Mouse (Mus musculus) heart, postnatal 0 days (tissue): ENCODE results near the gene Cntn5. TPM values are rescaled to one million over a fixed set of nuclear protein-coding genes. Genes with fewer than 3 reads are reported as not detected.

Experiments
- ATAC-seq: fragments of 200-750 bp; cut with Nextera tagmentation; 2 replicates; pipeline ENCODE4 v1.8.0; 2017; ENCODE audit warnings: low read depth, moderate number of reproducible peaks, moderate library complexity; ENCODE audit not compliant: insufficient read depth
- DNase-seq: peaks from one replicate; pipeline ENCODE4 v3.0.0-alpha.2; 2016; ENCODE audit warnings: low spot score
- H3K27ac ChIP-seq: fragments of 300-500 bp; sonication (generic); 2 replicates; pipeline ENCODE4 v1.5.1; 2014; ENCODE audit warnings: low read depth, mild to moderate bottlenecking
- H3K27me3 ChIP-seq: fragments of 300-500 bp; sonication (generic); 2 replicates; pipeline ENCODE4 v1.6.1; 2014; ENCODE audit warnings: low read length, mixed read lengths; ENCODE audit not compliant: control insufficient read depth, insufficient read depth
- H3K36me3 ChIP-seq: fragments of 300-500 bp; sonication (generic); replicated peaks from 2 replicates; pipeline ENCODE4 v1.6.1; 2014; ENCODE audit warnings: low read length, mixed read lengths; ENCODE audit not compliant: control insufficient read depth, insufficient read depth
- H3K4me1 ChIP-seq: fragments of 300-500 bp; sonication (generic); 2 replicates; pipeline ENCODE4 v1.6.1; 2014; ENCODE audit warnings: antibody characterized with exemption; ENCODE audit not compliant: control insufficient read depth, insufficient read depth
- H3K4me2 ChIP-seq: fragments of 300-500 bp; sonication (generic); 2 replicates; pipeline ENCODE4 v1.6.1; 2014; ENCODE audit warnings: low read depth, mild to moderate bottlenecking, low read length, moderate library complexity
- H3K4me3 ChIP-seq: fragments of 300-500 bp; sonication (generic); 2 replicates; pipeline ENCODE4 v1.5.1; 2014; ENCODE audit warnings: low read depth, low read length
- H3K9ac ChIP-seq: fragments of 300-500 bp; sonication (generic); replicated peaks from 2 replicates; pipeline ENCODE4 v1.6.1; 2014; ENCODE audit warnings: low read depth, low read length, mixed read lengths
- H3K9me3 ChIP-seq: fragments of 300-500 bp; sonication (generic); replicated peaks from 2 replicates; pipeline ENCODE4 v1.6.1; 2016; ENCODE audit warnings: low read length; ENCODE audit not compliant: control insufficient read depth
- CTCF ChIP-seq: IDR thresholded peaks from 2 replicates; pipeline ENCODE4 v1.5.1; 2016; ENCODE audit warnings: antibody characterized with exemption, control low read depth, low read depth
- EP300 ChIP-seq: IDR thresholded peaks from 2 replicates; pipeline ENCODE4 v1.6.1; 2016; ENCODE audit warnings: antibody characterized with exemption, low read depth
- WGBS: fragments of 180-500 bp; shearing (Covaris S2); extraction: QIAGEN DNeasy Blood & Tissue Kit; methylation state at CpG from one replicate; pipeline ENCODE4 v1.1.7; 2014; 5-methylcytosine and 5-hydroxymethylcytosine counted together
- polyA plus RNA-seq: library from polyadenylated mRNA; unstranded; fragments of >200 nt; fragmentation: Nextera tagmentation; extraction: Ambion mirVana; gene quantifications from 2 replicates; pipeline ENCODE4 v1.2.1, GENCODE M21; 2015
- total RNA-seq: library from RNA; depleted of rRNA; stranded (reverse); fragments of >200 nt; gene quantifications from 2 replicates; pipeline ENCODE4 v1.2.3, GENCODE M21; 2014; ENCODE audit warnings: low replicate concordance

Cntn5 gene
- total and polyA plus RNA-seq, 2 experiments from 2014 or later, result 0.07 to 0.19 TPM

DNA sequence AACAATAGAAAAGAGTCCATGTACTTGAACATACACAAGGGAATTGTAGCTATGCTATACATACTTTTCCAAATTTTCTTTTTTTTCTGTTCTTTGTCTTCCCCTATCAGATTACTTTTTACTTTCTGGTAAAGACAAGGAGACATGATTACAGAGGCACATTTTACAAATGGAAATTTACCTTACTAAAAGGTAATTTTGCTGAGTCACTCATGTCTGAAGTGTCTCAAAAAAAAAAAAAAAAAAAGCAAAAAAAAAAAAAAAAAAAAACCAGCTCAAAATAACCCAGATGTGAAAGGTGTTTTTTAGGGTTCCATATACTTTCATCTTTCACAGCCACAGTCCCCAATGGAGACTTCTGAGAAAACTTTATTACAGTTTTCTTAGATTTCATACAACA lies 492.5 kb downstream of the Cntn5 start:
- TF ChIP-seq EP300 (no peak), CTCF (no peak)
- Histone ChIP-seq H3K9me3 (no peaks in the 10 kb centered on the region), H3K27ac (no peak overlapping the region), H3K4me3 (no peak overlapping the region), H3K9ac (no peak overlapping the region), H3K4me2 (no peak overlapping the region), H3K4me1 (no peaks in the 10 kb centered on the region), H3K27me3 (no peaks in the 10 kb centered on the region), H3K36me3 (no peaks in the 10 kb centered on the region)
- ATAC-seq, result no peak
- no peak for DNase-seq

DNA sequence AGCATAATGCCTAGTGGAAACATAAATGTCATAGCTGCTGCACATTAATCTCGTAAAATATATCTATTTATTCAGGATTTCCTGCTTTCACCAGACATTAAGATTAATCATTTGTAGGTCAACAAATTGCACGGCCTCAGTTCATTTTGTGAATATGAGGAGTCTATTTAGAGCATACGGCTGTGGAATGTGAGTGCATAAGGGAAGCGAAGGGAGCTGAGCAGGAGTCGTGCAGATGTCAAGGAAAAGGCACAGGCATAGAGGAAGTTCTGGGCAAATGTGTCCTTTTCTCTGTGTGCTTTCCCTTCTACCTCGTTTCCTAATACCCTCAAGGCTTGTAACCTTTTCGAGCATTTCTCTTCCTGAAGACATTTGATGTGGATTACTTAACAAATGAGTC lies 504.5 kb downstream of the Cntn5 start:
- no peak for TF ChIP-seq EP300
- TF ChIP-seq CTCF, result no peak
- WGBS, result 40% methylated on average over 7 of the region's 7 CpGs

DNA sequence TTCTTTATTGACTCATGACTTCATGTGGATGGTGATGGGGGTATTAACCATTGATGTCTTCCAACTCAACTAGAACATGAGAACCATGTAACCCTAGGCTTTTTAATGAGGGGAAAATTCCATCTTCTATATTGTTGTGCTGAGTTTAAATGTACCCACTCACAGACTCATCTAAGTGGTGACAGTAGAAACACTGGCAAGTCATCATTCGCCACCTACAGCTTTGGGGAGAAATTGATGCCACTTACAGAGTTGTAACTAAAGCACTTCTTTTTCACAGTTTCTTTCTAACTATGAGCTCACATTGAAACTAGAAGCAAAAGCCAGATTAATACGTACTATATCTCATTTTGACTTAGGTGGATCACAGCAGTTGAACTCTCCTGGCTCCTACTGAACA lies 514.7 kb downstream of the Cntn5 start:
- Histone ChIP-seq H3K27me3 (no peaks in the 10 kb centered on the region), H3K9me3 (no peaks in the 10 kb centered on the region), H3K4me2 (no peak overlapping the region), H3K4me3 (no peak overlapping the region), H3K9ac (no peak overlapping the region), H3K27ac (no peak overlapping the region), H3K4me1 (no peaks in the 10 kb centered on the region), H3K36me3 (no peaks in the 10 kb centered on the region)
- DNase-seq (no peak), ATAC-seq (no peak)
- TF ChIP-seq CTCF (no peak), EP300 (no peak)
- 76% methylated on average over 2 of the region's 2 CpGs for WGBS

More for the DNA sequence above, 504.5 kb downstream of the Cntn5 start:
- Histone ChIP-seq H3K36me3 (no peaks in the 10 kb centered on the region), H3K4me3 (no peak overlapping the region), H3K9ac (no peak overlapping the region), H3K27me3 (no peaks in the 10 kb centered on the region), H3K9me3 (no peaks in the 10 kb centered on the region), H3K27ac (no peak overlapping the region), H3K4me1 (no peaks in the 10 kb centered on the region), H3K4me2 (no peak overlapping the region)
- DNase-seq, result no peak
- ATAC-seq, result no peak

DNA sequence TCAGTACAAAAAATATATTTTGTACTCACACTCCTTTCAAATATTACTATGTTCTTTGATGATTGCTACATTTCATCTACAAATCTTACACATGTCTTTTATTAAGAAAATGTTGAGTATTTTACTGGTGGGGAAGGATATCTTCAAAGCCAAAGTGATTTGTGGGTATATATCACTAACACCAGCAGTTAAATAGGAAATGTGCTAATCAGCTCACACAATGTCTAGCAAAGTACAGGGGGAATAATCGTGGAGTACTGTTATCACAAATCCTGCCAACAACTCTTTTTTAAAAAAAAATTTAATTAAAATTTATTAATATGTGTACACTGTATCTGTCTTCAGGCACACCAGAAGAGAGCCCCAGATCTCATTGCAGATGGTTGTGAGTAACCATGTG lies 520.1 kb downstream of the Cntn5 start:
- no peaks in the 10 kb centered on the region for H3K36me3 ChIP-seq
- H3K27ac ChIP-seq, result no peak overlapping the region
- ATAC-seq, result no peak
- no peak overlapping the region for H3K4me3 ChIP-seq
- H3K9me3 ChIP-seq, result no peaks in the 10 kb centered on the region
- no peak overlapping the region for H3K9ac ChIP-seq
- H3K4me1 ChIP-seq, result no peaks in the 10 kb centered on the region
- H3K27me3 ChIP-seq, result no peaks in the 10 kb centered on the region
- 48% methylated on average over 1 of the region's 1 CpGs for WGBS
- no peak for DNase-seq
- H3K4me2 ChIP-seq, result no peak overlapping the region
- TF ChIP-seq CTCF (no peak), EP300 (no peak)

DNA sequence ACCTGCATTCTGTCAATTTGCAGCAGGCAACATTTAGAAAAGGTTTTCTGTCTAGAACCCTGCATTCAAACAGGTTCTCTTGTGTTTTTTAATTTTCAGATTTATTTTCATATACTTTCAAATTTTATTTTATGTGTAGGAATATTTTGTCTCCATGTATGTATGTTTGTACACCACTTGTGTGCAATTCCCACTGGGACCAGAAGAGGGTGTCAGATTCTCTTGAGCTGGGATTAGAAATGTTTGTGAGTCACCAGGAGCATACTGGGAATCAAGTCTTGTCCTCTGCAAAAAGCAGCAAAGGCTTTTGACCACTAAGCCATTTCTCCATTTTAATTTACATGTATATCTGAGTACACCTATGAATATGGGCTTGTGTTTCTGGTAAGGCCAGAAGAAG lies 521.4 kb downstream of the Cntn5 start:
- Histone ChIP-seq H3K4me2 (no peak overlapping the region), H3K27me3 (no peaks in the 10 kb centered on the region), H3K4me1 (no peaks in the 10 kb centered on the region), H3K9ac (no peak overlapping the region), H3K27ac (no peak overlapping the region), H3K36me3 (no peaks in the 10 kb centered on the region), H3K9me3 (no peaks in the 10 kb centered on the region), H3K4me3 (no peak overlapping the region)
- ATAC-seq (no peak), DNase-seq (no peak)
- TF ChIP-seq CTCF, result no peak
- no peak for TF ChIP-seq EP300

DNA sequence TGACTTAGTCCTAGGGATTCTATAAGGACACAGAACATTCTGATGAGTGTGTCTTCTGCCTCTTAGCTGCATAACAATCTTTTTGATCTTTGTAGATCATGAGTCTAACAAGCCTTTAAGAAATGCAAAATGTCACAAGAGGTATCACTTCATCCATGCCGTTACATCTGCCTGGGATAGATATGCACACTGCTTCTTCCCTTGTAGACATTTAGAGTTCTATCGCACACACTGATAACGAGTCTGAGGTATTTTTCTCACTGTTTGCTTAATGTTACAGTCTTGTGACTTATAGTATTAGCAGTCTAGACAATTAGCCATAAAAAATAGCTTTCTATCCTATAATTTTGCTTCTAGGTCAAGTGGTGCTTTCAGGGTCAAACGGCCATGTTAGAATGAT lies 522.9 kb downstream of the Cntn5 start:
- no peak for TF ChIP-seq EP300
- TF ChIP-seq CTCF, result no peak
- H3K4me3 ChIP-seq, result no peak overlapping the region
- H3K27me3 ChIP-seq, result no peaks in the 10 kb centered on the region
- no peak overlapping the region for H3K27ac ChIP-seq
- no peaks in the 10 kb centered on the region for H3K9me3 ChIP-seq
- H3K9ac ChIP-seq, result no peak overlapping the region
- no peak overlapping the region for H3K4me2 ChIP-seq
- no peaks in the 10 kb centered on the region for H3K4me1 ChIP-seq
- no peaks in the 10 kb centered on the region for H3K36me3 ChIP-seq
- DNase-seq (no peak), ATAC-seq (no peak)
- 77% methylated on average over 4 of the region's 4 CpGs for WGBS
